Mouse (Mus musculus) layer of hippocampus, adult 8-10 months (tissue): ENCODE data around the gene Fto. TPM values are rescaled to one million over a fixed set of nuclear protein-coding genes. Genes with fewer than 3 reads are reported as not detected.

ENCODE experiments used
- total RNA-seq, 4 experiments: library from RNA; stranded (reverse); gene quantifications; 2 replicates each; pipeline ENCODE4 v1.2.4; 2022

Gene Fto
- total RNA-seq, 4 experiments from 2014 or later, result 143 to 151 (median 148) TPM

Other genes with a start within 250 kb of the Fto start
- 10 to 100 TPM; 38.3 to 45.0 (median 42.1) TPM for gene Rbl2, start 243.5 kb upstream of the Fto start, total RNA-seq
- 100 to 1,000 TPM in 1 of 4 experiments, 10 to 100 TPM in 3; 98.6 to 105 (median 99.4) TPM for gene Aktip, start 113.5 kb upstream of the Fto start, total RNA-seq
- gene Rpgrip1l, start 263 bp upstream of the Fto start, total RNA-seq, result 10 to 100 TPM; 20.9 to 27.3 (median 23.2) TPM